Mouse (Mus musculus): Measurements from ENCODE around the gene Lars2. TPM values are rescaled to one million over a fixed set of nuclear protein-coding genes. Genes with fewer than 3 reads are reported as not detected.
"Not testable (repeated sequence)": the region's sequence is repeated elsewhere in the genome, so short reads cannot be mapped to it uniquely, and the experiment has no call there.

The Lars2 gene
- total and polyA plus RNA-seq, 2 experiments from 2014 or later, result 33.1 to 986 TPM

DNA sequence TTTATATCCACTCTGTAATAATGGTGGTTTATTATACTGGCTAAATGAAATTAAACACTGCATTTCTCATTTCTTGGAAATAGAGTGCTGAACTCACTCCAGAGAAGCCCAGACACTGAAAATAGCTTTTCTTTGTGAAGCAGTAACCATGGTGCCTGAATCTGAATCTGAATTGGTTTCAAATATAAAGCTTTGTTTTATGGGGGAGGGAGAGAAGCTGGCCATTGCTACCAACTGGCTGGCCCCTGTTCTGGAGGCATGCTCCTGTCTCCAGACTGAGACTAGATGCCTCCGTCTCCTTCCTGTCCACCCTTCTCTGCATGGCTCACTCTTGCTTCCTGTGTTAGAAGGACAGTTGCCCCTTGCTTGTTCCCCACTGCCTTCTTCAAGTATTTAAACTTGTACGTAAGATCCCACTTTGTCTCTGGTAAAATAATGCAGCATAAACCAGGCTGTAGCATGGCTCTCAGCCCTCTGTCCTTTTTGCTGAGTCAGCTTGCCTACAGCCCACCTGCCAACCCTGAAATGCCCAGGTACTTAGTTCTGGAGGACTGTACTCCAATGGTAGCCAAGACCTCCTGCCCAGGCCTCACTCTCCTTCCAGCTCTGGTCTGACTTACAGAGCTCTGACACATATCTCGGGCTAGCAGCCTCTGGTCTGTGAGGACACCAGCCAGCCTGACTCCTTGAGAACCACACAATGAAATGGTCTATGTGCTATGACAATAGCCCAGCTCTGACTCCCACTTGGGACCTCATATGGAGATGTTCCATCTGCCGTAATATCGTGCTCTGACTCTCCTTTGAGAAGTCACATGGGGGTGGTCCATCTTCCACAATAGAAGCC is 18.8 kb downstream of the Lars2 start:
- DNase-seq (ENCODE audit: low spot score), result no peak
- H3K4me1 ChIP-seq (ENCODE audit: control insufficient read depth, insufficient read depth), result no peaks in the 10 kb centered on the region
- no peaks in the 10 kb centered on the region for H3K9me3 ChIP-seq (replicated peaks; ENCODE audit: control insufficient read depth, low read length)
- no peak overlapping the region for H3K27ac ChIP-seq (ENCODE audit: low read depth)
- no peaks in the 10 kb centered on the region for H3K27me3 ChIP-seq (ENCODE audit: control insufficient read depth, insufficient read depth, low read length)
- H3K4me2 ChIP-seq (ENCODE audit: low read depth, low read length), result no peak overlapping the region
- no peak for TF ChIP-seq CTCF (IDR thresholded peaks at IDR 0.05; ENCODE audit: low read depth)
- TF ChIP-seq EP300 (IDR thresholded peaks at IDR 0.05; ENCODE audit: low read depth), result no peak
- no peak overlapping the region for H3K9ac ChIP-seq (replicated peaks; ENCODE audit: low read depth, low read length)
- no peak overlapping the region for H3K4me3 ChIP-seq (ENCODE audit: low read depth, low read length)
- no peak for ATAC-seq (ENCODE audit: insufficient read depth, low read depth)
- 85% methylated on average over 5 of the region's 5 CpGs for WGBS
- H3K36me3 ChIP-seq (replicated peaks; ENCODE audit: control insufficient read depth, insufficient read depth, low read length), result peaks cover 21% of the 10 kb centered on the region

DNA sequence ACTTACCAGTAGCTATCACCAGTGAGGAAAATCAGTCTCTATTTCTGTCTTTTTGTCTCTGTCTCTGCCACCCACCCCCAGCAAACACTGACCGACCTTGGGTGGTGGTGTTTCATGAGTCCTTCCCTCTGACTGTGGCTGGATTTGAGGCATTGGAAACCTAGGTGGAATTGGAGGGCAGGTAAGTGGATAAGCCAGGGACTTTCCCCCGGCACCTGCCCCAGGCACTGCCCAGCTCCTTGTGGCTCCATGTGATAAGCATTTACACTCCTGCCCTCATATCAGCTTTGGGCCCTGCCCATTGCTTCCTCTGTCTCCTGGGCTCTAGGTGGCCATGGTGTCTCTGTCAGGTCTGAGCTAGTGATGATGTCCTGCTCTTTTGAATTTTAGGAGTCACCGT is 19.6 kb downstream of the Lars2 start:
- DNase-seq (ENCODE audit: low spot score) (no peak), ATAC-seq (ENCODE audit: insufficient read depth, low read depth) (no peak)
- Histone ChIP-seq H3K27ac (ENCODE audit: low read depth) (no peak overlapping the region), H3K9ac (replicated peaks; ENCODE audit: low read depth, low read length) (no peak overlapping the region), H3K36me3 (replicated peaks; ENCODE audit: control insufficient read depth, insufficient read depth, low read length) (peaks cover 16% of the 10 kb centered on the region), H3K4me3 (ENCODE audit: low read depth, low read length) (no peak overlapping the region), H3K4me1 (ENCODE audit: control insufficient read depth, insufficient read depth) (no peaks in the 10 kb centered on the region), H3K27me3 (ENCODE audit: control insufficient read depth, insufficient read depth, low read length) (no peaks in the 10 kb centered on the region), H3K4me2 (ENCODE audit: low read depth, low read length) (no peak overlapping the region), H3K9me3 (replicated peaks; ENCODE audit: control insufficient read depth, low read length) (no peaks in the 10 kb centered on the region)
- WGBS, result 88% methylated on average over 3 of the region's 3 CpGs
- no peak for TF ChIP-seq EP300 (IDR thresholded peaks at IDR 0.05; ENCODE audit: low read depth)
- TF ChIP-seq CTCF (IDR thresholded peaks at IDR 0.05; ENCODE audit: low read depth), result no peak

DNA sequence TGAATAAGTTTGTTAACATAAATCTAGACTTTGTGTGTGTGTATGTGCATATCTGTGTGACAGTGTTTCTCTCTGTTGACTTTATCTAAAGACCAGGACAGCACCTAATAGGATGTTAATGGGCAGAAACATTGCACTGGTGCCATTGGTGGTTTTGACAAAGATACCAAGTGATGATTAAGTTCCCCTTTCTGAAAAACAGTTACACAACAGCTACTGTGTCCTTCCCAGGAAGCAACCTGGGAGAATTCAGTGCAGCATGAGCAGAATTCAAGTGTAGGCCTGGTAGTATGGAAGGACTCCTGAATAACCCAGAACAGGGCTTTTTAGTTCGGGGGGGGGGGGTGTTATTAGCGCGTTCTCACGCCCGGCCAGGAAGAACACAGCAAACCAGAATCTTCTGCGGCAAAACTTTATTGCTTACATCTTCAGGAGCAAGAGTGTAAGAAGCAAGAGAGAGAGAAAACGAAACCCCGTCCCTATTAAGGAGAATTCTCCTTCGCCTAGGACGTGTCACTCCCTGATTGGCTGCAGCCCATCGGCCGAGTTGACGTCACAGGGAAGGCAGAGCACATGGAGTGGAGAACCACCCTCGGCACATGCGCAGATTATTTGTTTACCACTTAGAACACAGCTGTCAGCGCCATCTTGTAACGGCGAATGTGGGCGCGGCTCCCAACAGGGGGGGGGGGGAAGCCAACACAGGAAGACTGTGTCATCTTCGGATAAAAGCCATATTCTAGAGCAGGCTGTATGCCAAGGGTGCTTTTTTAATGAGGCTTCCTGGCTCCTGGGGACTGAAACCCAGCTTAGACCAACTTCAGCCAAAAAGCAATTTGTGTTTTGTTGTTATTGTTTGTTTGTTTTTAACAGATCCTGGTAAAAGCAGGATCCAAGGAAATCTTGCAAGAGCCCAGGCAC is 21.6 kb downstream of the Lars2 start:
- H3K9me3 ChIP-seq (replicated peaks; ENCODE audit: control insufficient read depth, low read length); DNase-seq (ENCODE audit: low spot score); H3K4me1 ChIP-seq (ENCODE audit: control insufficient read depth, insufficient read depth); H3K4me3 ChIP-seq (ENCODE audit: low read depth, low read length); H3K9ac ChIP-seq (replicated peaks; ENCODE audit: low read depth, low read length); H3K27me3 ChIP-seq (ENCODE audit: control insufficient read depth, insufficient read depth, low read length); ATAC-seq (ENCODE audit: insufficient read depth, low read depth); H3K4me2 ChIP-seq (ENCODE audit: low read depth, low read length); H3K27ac ChIP-seq (ENCODE audit: low read depth): not testable (repeated sequence)
- H3K36me3 ChIP-seq (replicated peaks; ENCODE audit: control insufficient read depth, insufficient read depth, low read length), result peaks cover 11% of the 10 kb centered on the region
- 92% methylated on average over 11 of the region's 21 CpGs for WGBS

DNA sequence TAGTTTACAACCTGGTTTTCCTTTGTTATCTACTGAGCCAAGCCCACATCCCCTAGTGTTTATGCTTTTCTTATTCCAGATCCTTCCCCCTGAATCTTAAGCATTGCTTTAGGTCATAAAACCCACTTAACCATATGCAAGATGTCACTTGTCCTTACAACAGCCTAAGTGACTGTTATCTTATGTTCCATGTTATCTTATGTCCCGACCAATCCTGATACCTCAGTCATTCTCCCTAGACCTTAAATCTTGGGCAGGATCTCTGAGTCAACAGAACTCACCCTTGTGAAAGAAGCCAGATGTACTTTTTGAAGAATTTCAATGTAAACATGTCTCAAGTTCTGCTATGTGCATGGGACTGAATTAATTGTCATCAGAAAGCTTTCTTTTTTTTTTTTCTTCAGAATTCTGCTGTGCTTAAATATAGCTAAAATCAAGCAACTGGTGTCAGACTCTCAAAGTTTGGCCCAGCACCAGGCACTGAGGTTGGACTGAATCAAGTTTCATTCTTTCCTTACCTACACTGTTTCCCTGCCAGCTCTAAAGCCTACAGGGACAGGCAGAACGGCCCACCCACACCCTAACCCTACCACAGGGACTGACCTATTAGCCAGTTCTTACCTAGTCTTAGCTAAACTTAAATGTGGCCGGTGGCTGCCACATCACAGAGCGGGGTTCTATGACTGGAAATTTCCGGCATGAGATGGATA is 24.6 kb downstream of the Lars2 start:
- TF ChIP-seq EP300 (IDR thresholded peaks at IDR 0.05; ENCODE audit: low read depth), result no peak
- TF ChIP-seq CTCF (IDR thresholded peaks at IDR 0.05; ENCODE audit: low read depth), result no peak
- 64% methylated on average over 5 of the region's 5 CpGs for WGBS
- no peak overlapping the region for H3K27ac ChIP-seq (ENCODE audit: low read depth)

GRCm38 (mm10) chr9:123394856-123395255 is 28.1 kb downstream of the Lars2 start:
- Histone ChIP-seq H3K36me3 (replicated peaks; ENCODE audit: control insufficient read depth, insufficient read depth, low read length) (peaks cover 4% of the 10 kb centered on the region; the same call in 1 of the 2 replicates), H3K27me3 (ENCODE audit: control insufficient read depth, insufficient read depth, low read length) (no peaks in the 10 kb centered on the region), H3K27ac (ENCODE audit: low read depth) (no peak overlapping the region), H3K9me3 (replicated peaks; ENCODE audit: control insufficient read depth, low read length) (no peaks in the 10 kb centered on the region), H3K4me2 (ENCODE audit: low read depth, low read length) (no peak overlapping the region), H3K4me1 (ENCODE audit: control insufficient read depth, insufficient read depth) (no peaks in the 10 kb centered on the region), H3K9ac (replicated peaks; ENCODE audit: low read depth, low read length) (no peak overlapping the region), H3K4me3 (ENCODE audit: low read depth, low read length) (no peak overlapping the region)
- ATAC-seq (ENCODE audit: insufficient read depth, low read depth) (no peak), DNase-seq (ENCODE audit: low spot score) (no peak)
- WGBS, result 68% methylated on average over 6 of the region's 6 CpGs
- TF ChIP-seq EP300 (IDR thresholded peaks at IDR 0.05; ENCODE audit: low read depth), result no peak
- no peak for TF ChIP-seq CTCF (IDR thresholded peaks at IDR 0.05; ENCODE audit: low read depth)

More for the DNA sequence above, 24.6 kb downstream of the Lars2 start:
- H3K9me3 ChIP-seq (replicated peaks; ENCODE audit: control insufficient read depth, low read length), result no peaks in the 10 kb centered on the region
- ATAC-seq (ENCODE audit: insufficient read depth, low read depth) (no peak), DNase-seq (ENCODE audit: low spot score) (no peak)
- no peak overlapping the region for H3K4me3 ChIP-seq (ENCODE audit: low read depth, low read length)
- no peaks in the 10 kb centered on the region for H3K4me1 ChIP-seq (ENCODE audit: control insufficient read depth, insufficient read depth)
- no peak overlapping the region for H3K4me2 ChIP-seq (ENCODE audit: low read depth, low read length)
- H3K27me3 ChIP-seq (ENCODE audit: control insufficient read depth, insufficient read depth, low read length), result no peaks in the 10 kb centered on the region
- H3K36me3 ChIP-seq (replicated peaks; ENCODE audit: control insufficient read depth, insufficient read depth, low read length), result 0 out of 2 replicates have a peak, but pooled peaks cover 5% of the 10 kb centered on the region
- no peak overlapping the region for H3K9ac ChIP-seq (replicated peaks; ENCODE audit: low read depth, low read length)

Measured in heart, postnatal 0 days (tissue).